Mouse (Mus musculus) monocyte, adult 2 months (primary cell): ENCODE measurements at regions not wholly inside any gene's neighbourhood (a gene's known extent, or its start where the extent isn't known, plus 50 kb on each side); places are given as distances from the start of the nearest gene placed in this dataset.

ENCODE experiments used
- DNase-seq, 2 experiments: peaks; one replicate each; pipeline ENCODE4 v3.0.0; 2022; ENCODE audit warnings: low spot score in 2 of 2, low read depth in 1 of 2

DNA sequence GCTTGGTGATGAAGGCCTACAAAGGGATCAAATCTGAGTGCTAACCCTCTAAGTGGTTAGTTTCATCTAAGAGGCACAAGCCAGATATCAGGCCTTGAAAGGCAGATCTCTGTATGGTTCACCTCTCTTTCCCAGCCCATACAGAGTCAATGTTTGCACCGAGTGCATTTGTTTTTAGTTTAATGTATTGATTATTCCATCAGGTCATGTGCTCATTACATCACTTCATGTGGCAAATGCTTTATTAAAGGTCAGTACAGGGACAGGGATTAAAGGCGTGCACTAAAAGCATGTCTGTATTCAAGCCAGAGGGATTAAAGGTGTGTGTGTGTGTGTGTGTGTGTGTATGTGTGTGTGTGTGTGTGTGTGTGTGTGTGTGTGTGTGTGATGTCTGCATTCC lies 132.5 kb upstream of the Dcn start:
- DNase-seq = no peak

GRCm38 (mm10) chr10:97368625-97369024 lies 110.8 kb upstream of the Dcn start:
- DNase-seq = no peak

- DNase-seq = no peak
Measured at GRCm38 (mm10) chr10:97375824-97376223, 103.6 kb upstream of the Dcn start.

DNA sequence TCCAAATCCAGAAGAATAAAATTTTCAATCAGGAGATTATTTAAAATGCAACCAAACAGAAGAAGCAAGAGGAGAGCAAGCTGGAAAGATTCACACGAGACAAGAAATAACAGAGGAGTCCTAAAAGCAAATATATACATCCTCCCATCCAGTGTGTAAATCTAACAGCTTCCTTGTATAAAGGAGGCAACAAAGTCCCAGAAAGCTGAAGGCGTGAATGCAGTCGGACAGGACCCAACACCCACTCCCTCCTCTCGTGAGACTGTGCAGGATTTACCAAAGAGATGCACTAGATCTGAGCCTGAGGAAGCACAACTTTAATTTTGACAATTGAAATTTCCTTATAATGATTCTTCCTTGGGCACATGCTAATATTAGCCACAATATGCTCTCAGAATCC lies 103.0 kb upstream of the Dcn start:
- DNase-seq = no peak

DNA sequence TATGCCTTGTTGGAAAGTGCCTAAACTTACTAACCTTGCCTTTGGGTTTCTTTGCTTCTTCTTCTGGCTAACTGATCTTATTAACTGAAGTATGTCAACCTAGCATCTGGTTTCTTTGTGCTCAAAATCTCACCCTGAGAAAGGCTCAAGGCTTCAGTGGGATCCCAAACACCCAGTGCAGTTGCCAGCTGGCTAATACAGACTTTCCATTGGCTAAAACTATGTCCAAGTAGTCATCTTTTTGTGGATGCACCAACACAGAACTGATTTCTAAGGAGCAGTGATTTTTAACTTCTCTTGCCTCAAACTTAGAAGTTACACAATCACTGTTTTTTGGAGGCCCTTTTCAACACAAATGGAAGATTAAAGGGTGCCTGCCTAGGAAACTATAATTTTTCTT lies 97.8 kb upstream of the Dcn start:
- DNase-seq = no peak

GRCm38 (mm10) chr10:97383881-97384280 lies 95.5 kb upstream of the Dcn start:
- DNase-seq = no peak

DNA sequence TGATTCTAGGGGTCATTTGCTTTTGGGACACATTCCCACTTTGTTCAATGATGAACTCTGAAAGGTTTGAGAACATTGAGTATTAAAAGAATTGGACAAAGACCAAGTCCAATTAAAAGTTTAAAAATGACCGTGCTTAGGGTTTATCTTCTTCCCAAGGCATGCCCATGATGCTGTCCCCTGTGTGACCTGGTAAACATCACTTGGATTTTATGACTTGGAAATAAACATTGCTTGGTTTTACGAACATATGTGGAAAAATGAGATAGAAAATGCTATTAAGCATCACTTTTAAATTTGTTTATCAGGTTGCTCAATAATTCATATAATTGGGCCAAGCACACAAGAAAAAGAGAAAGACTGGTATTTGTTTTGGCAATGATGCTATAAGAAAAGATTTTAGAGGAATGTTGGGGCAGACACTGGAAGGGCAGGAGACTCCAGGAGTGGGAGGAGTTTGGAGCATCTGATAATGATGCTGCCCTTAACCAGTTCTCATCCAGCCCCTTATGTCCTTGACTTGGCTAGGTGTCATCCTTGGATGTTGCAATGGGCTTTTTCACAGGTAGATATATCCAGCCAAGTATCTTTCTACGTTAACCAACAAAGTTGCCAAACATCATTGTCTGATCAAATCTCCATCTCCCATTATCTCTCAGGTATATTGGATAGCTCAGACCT lies 92.1 kb upstream of the Dcn start:
- DNase-seq = no peak

GRCm38 (mm10) chr10:97389647-97390590 lies 89.5 kb upstream of the Dcn start:
- DNase-seq = no peak

DNA sequence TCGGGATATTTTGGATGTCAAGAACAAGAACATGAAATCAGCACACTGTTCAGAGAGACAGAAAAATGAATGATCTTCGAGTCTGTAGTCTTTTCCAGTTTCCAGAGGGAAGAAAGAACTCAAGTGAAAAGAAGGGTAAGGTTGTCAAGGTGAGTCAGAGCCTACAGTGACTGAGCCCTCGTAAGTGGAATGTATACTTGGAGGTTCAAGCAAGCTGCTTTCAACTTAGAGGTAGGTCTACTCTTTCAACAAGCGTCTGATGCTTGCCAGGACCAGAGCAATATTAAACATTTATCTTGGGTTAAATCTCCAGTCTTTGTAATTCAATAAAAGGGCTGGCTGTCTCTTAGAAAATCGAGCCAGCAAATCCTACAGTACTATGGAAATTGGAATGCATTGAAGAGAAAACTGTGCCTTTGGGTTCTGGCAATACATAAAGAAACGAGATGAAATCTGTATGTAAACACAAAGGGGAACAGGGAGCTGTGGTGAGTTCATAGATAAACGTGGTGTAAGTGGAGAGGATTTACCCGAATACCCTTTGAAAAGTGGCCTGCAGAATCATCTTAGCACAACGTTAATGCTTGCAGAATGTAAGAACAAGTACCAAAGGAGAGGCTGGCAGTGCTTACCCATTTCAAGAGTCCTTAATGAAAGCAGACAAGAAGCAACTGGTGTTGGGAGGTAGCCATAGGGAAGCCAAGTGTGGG lies 82.2 kb upstream of the Dcn start:
- no peak for DNase-seq

DNA sequence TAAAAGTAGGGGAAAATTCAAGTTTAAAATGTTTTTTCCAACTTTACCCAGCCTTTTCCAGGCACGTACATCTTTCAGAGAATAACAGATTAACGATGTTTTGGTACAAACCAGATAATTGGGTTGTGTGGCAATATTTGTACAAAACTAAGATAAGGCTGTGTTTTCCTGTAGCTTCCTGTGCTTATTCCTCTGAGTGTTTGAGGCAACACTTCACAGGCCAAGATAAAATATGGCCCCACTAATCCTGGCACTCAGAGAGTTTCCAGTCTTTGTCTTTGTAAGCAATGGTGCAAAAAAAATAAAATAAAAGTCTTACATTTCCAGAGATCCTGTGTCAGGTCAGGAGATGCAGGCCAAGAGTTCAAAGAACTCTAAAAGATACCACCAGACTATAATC lies 81.5 kb upstream of the Dcn start:
- no peak for DNase-seq

DNA sequence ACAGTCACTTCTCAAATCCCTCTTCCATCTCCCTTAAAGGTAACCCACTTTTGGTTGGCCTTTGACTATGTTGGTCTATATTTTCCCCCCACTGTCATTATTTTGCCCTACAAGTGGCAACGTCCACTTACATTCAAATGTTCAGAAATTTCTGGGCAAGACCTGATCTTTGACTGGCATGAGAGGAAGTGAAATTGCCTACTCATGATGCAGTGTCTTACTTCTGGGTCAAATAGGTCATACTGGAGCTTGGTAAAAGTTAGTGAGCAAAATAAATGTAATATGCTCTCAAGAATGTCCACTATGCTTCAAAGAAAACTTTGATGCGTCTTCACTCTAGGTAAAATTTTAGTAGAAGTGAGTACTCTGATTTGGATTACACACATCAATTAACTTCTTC lies 76.9 kb upstream of the Dcn start:
- no peak for DNase-seq

DNA sequence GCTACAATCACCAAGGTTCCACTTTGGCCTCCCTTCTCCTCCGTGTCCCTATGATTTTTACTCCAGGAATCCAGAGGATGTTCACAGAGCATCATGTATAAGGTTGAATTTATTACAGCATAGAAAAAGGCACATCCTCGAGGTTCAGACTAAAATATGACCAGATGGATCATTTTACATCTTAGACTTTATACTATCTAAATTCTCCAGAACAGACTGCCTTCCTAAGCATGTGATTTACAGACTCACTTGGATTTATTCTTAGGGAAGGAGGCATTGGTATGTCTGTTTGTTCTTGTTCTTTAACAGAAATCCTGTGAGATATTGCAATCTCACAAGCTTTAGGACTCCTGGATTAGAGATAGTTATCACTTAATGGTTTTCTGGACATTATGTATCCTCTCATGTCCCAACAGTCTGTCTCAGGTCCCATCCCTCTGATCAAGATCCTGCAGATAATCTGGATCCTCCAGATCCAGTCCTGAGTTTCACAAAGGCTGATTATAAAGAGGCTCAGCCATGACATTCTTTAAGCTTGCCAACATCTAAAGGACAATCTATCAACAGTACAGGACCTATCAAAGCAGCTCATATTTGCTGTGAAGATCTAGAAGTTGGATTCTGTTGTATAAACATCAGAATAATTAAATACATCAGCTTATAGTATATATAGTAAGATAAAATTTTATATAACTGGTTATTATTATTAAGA lies 75.2 kb upstream of the Dcn start:
- no peak for DNase-seq

- DNase-seq = no peak
Measured at GRCm38 (mm10) chr10:97409181-97409581, 70.2 kb upstream of the Dcn start.

- DNase-seq = no peak
Measured at GRCm38 (mm10) chr10:97409909-97410308, 69.5 kb upstream of the Dcn start.

GRCm38 (mm10) chr10:97422579-97422978 lies 56.8 kb upstream of the Dcn start:
- no peak for DNase-seq

GRCm38 (mm10) chr10:97423039-97423700 lies 56.2 kb upstream of the Dcn start:
- DNase-seq = no peak
